Mouse (Mus musculus) hindbrain, embryonic 11.5 days (tissue): ENCODE data around the gene Taf6l. TPM values are rescaled to one million over a fixed set of nuclear protein-coding genes. Genes with fewer than 3 reads are reported as not detected.
A peak's percentile ranks its signal among the peaks of the same experiment; 100 is the strongest.

ENCODE experiments used
- ATAC-seq: fragments of 200-750 bp; cut with Nextera tagmentation; 2 replicates; pipeline ENCODE4 v1.8.0; 2017; ENCODE audit warnings: mild to moderate bottlenecking, moderate TSS enrichment, moderate library complexity; ENCODE audit not compliant: low FRiP score
- DNase-seq: peaks from one replicate; pipeline ENCODE4 v3.0.0-alpha.2; 2015; ENCODE audit warnings: low spot score
- H3K27ac ChIP-seq: fragments of 300-500 bp; sonication (generic); 2 replicates; pipeline ENCODE4 v1.5.1; 2014; ENCODE audit warnings: mild to moderate bottlenecking, low read depth, low read length
- H3K27me3 ChIP-seq: fragments of 300-500 bp; sonication (generic); 2 replicates; pipeline ENCODE4 v1.6.1; 2014; ENCODE audit warnings: mild to moderate bottlenecking, low read length, moderate library complexity, mixed read lengths; ENCODE audit not compliant: control insufficient read depth, insufficient read depth
- H3K36me3 ChIP-seq: fragments of 300-500 bp; sonication (generic); 2 replicates; pipeline ENCODE4 v1.6.1; 2014; ENCODE audit warnings: mild to moderate bottlenecking, low read length, moderate library complexity, mixed read lengths; ENCODE audit not compliant: control insufficient read depth, insufficient read depth
- H3K4me1 ChIP-seq: fragments of 300-500 bp; sonication (generic); replicated peaks from 2 replicates; pipeline ENCODE4 v1.6.1; 2014; ENCODE audit warnings: low read length, mixed read lengths; ENCODE audit not compliant: control insufficient read depth, insufficient read depth
- H3K4me2 ChIP-seq: fragments of 300-500 bp; sonication (generic); replicated peaks from 2 replicates; pipeline ENCODE4 v1.6.1; 2014; ENCODE audit warnings: mild to moderate bottlenecking, low read depth, low read length
- H3K4me3 ChIP-seq: fragments of 300-500 bp; sonication (generic); 2 replicates; pipeline ENCODE4 v1.5.1; 2014; ENCODE audit warnings: low read depth, low read length
- H3K9ac ChIP-seq: fragments of 300-500 bp; sonication (generic); 2 replicates; pipeline ENCODE4 v1.6.1; 2014; ENCODE audit warnings: low read depth, low read length
- H3K9me3 ChIP-seq: fragments of 300-500 bp; sonication (generic); 2 replicates; pipeline ENCODE4 v1.6.1; 2016; ENCODE audit warnings: low read length; ENCODE audit not compliant: control insufficient read depth
- WGBS: fragments of 180-500 bp; shearing (Covaris S2); extraction: QIAGEN DNeasy Blood & Tissue Kit; methylation state at CpG from one replicate; pipeline ENCODE4 v1.1.7; 2014; 5-methylcytosine and 5-hydroxymethylcytosine counted together
- polyA plus RNA-seq: library from polyadenylated mRNA; unstranded; fragments of >200 nt; fragmentation: Nextera tagmentation; extraction: Ambion mirVana; gene quantifications from 2 replicates; pipeline ENCODE4 v1.2.1, GENCODE M21; 2014

Gene Taf6l
- polyA plus RNA-seq, 1 experiment from 2014 or later: 15.4 TPM

GRCm38 (mm10) chr19:8774086-8774835, 12.0 kb downstream of the Taf6l start, which contains the start of gene Tmem179b:
Tmem179b (minus strand) TSS chr19:8774467.
- no peaks in the 10 kb centered on the region for H3K27me3 ChIP-seq
- H3K27ac ChIP-seq: peak within 1 kb of the TSS; percentile 98
- ATAC-seq (peak; percentile 95), DNase-seq (peak; percentile 98)
- H3K4me2 ChIP-seq: peak within 1 kb of the TSS; percentile 97
- H3K36me3 ChIP-seq: peaks cover 2% of the 10 kb centered on the region
- peaks cover 10% of the 10 kb centered on the region for H3K4me1 ChIP-seq
- H3K9ac ChIP-seq: peak within 1 kb of the TSS; percentile 91
- H3K4me3 ChIP-seq: peak within 1 kb of the TSS; percentile 73
- under 1% methylated on average over 62 of the region's 68 CpGs for WGBS
- H3K9me3 ChIP-seq: no peaks in the 10 kb centered on the region

GRCm38 (mm10) chr19:8773409-8773808, 12.8 kb downstream of the Taf6l start:
- no peaks in the 10 kb centered on the region for H3K9me3 ChIP-seq
- peak; percentile 19 for DNase-seq
- no peaks in the 10 kb centered on the region for H3K27me3 ChIP-seq
- H3K4me2 ChIP-seq: peak overlapping the region; percentile 97
- peak overlapping the region; percentile 25; the same call in 1 of the 2 replicates for H3K9ac ChIP-seq
- peak overlapping the region; percentile 73 for H3K4me3 ChIP-seq
- no peak for ATAC-seq
- H3K36me3 ChIP-seq: peaks cover 6% of the 10 kb centered on the region
- H3K4me1 ChIP-seq: peaks cover 10% of the 10 kb centered on the region
- 0 out of 2 replicates have a peak overlapping the region, but pooled peaks have one; percentile 30 for H3K27ac ChIP-seq
- whole genome bisulfite sequencing: 67% methylated on average over 6 of the region's 6 CpGs

DNA sequence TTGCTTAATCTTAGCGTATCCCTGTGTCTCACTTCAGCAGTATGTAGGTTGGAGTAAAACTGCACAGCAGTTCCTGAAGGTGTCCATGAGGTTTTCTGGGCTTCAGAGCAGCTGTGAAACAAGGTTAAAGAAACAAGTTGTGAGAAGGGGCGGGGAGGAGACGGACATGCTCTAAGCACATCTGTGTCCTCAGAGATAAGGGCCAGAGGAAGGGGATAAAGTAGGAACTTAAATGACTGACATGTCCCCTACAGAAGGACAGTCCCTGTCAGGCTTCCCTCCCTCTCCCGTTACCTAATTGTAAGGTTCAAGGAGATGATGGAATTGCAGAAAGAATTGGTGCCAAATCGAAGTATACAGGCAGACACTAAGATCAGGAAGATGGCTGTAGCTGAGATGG, 13.2 kb downstream of the Taf6l start:
- ATAC-seq: no peak
- Histone ChIP-seq H3K36me3 (peaks cover 10% of the 10 kb centered on the region), H3K4me1 (peaks cover 10% of the 10 kb centered on the region), H3K27ac (no peak overlapping the region; the same call in 1 of the 2 replicates), H3K4me2 (no peak overlapping the region), H3K4me3 (peak overlapping the region; percentile 73; the same call in 1 of the 2 replicates), H3K9ac (0 out of 2 replicates have a peak overlapping the region, but pooled peaks have one; percentile 25), H3K9me3 (no peaks in the 10 kb centered on the region), H3K27me3 (no peaks in the 10 kb centered on the region)
- no peak for DNase-seq
- WGBS: 91% methylated on average over 5 of the region's 5 CpGs

DNA sequence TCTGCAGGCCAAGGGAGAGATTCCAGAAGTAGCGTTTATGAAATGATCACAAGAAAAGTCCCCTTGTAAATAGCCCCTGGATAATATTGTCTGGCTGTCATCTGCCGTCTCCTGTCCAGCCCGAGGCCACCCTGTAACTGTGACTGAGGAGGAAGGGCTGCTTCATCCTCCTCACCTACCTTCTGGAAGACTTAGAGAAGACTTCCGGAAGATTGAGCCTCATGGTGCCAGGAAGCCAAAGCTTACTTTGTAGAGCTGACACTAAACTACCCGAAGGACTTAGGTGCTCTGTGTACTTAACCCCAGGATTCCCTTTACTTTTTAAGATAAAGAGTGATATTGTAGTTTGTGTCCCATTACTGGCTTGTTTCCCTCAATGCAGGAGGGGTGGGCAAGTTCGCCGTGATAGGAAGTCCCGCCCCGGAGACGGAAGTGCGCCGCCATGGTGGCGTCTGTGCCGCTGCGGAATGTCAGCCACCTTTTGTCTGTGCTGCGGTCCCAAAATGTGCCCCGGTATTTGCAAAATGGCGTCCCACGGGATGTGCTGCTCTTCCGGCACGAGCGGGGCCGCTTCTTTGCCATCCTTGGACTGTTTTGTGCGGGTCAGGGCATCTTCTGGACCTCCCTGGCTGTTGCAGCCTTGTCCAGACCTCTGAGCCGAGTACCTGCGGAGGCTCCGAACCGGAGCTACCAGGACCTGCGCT, 15.5 kb downstream of the Taf6l start, which contains the start of gene Tmem223:
Tmem223 (plus strand) TSS at position 430 of the 704 bp plus-strand sequence.
- H3K9me3 ChIP-seq: no peaks in the 10 kb centered on the region
- DNase-seq (peak; percentile 85), ATAC-seq (peak; percentile 42)
- no peaks in the 10 kb centered on the region for H3K27me3 ChIP-seq
- H3K9ac ChIP-seq: peak within 1 kb of the TSS; percentile 77
- H3K27ac ChIP-seq: peak within 1 kb of the TSS; percentile 70
- H3K4me2 ChIP-seq: peak within 1 kb of the TSS; percentile 62
- H3K36me3 ChIP-seq: peaks cover 21% of the 10 kb centered on the region
- peaks cover 10% of the 10 kb centered on the region for H3K4me1 ChIP-seq
- 22% methylated on average over 29 of the region's 29 CpGs for WGBS
- peak within 1 kb of the TSS; percentile 63 for H3K4me3 ChIP-seq

DNA sequence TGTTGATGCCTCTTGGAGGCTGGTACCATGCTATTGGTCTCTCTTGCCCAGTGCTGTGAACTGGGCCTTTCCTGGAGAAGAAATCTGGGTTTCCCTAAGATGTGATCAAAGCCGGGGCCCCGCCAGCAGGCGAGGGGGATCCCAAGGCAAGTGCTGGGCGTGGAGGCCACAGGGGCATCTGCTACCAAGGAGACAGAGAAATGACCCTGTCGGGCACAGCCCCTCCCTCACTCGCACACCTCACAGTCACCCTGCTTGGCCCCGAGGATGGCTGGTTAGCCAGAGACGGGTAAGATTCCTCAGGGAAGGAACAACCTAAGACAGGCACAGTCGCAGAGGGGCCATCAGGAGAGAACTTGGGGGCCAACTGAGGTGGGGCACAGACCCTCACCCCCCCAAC, 20.7 kb downstream of the Taf6l start:
- Histone ChIP-seq H3K27me3 (no peaks in the 10 kb centered on the region), H3K9me3 (no peaks in the 10 kb centered on the region), H3K9ac (no peak overlapping the region), H3K4me3 (no peak overlapping the region), H3K27ac (no peak overlapping the region), H3K36me3 (peaks cover 42% of the 10 kb centered on the region), H3K4me2 (no peak overlapping the region), H3K4me1 (no peaks in the 10 kb centered on the region)
- 95% methylated on average over 9 of the region's 9 CpGs for WGBS
- DNase-seq (no peak), ATAC-seq (no peak)

- no peak for DNase-seq
- peaks cover under 1% of the 10 kb centered on the region for H3K4me1 ChIP-seq
- H3K27ac ChIP-seq: no peak overlapping the region
- H3K27me3 ChIP-seq: no peaks in the 10 kb centered on the region
- H3K4me3 ChIP-seq: no peak overlapping the region
- no peak for ATAC-seq
- H3K36me3 ChIP-seq: peaks cover 35% of the 10 kb centered on the region
- H3K9me3 ChIP-seq: no peaks in the 10 kb centered on the region
- no peak overlapping the region for H3K9ac ChIP-seq
- 95% methylated on average over 4 of the region's 4 CpGs for WGBS
- H3K4me2 ChIP-seq: no peak overlapping the region
Observed at GRCm38 (mm10) chr19:8763276-8763675, 22.9 kb downstream of the Taf6l start.

DNA sequence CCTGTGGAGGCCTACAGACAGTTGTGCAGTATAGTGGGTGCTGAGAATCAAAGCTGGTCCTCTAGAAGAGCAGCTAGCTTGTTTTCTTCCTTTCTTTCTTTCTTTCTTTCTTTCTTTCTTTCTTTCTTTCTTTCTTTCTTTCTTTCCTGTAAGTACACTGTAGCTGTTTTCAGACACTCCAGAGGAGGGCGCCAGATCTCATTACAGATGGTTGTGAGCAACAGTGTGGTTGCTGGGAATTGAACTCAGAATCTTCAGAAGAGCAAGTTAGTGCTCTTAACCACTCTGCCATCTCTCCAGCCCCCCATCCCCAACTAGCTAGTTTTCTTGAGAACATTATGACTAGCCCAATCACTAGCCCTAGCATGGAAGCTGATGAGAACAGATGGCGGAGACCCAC, 25.5 kb downstream of the Taf6l start:
- ATAC-seq (no peak), DNase-seq (no peak)
- Histone ChIP-seq H3K27me3 (no peaks in the 10 kb centered on the region), H3K27ac (no peak overlapping the region), H3K9me3 (no peaks in the 10 kb centered on the region), H3K4me1 (peaks cover 4% of the 10 kb centered on the region), H3K36me3 (peaks cover 21% of the 10 kb centered on the region), H3K9ac (no peak overlapping the region), H3K4me2 (no peak overlapping the region), H3K4me3 (no peak overlapping the region)
- 93% methylated on average over 2 of the region's 2 CpGs for WGBS

GRCm38 (mm10) chr19:8758899-8759298, 27.3 kb downstream of the Taf6l start:
- WGBS: 93% methylated on average over 2 of the region's 2 CpGs
- DNase-seq (no peak), ATAC-seq (no peak)
- Histone ChIP-seq H3K9me3 (no peaks in the 10 kb centered on the region), H3K27me3 (no peaks in the 10 kb centered on the region), H3K4me3 (no peak overlapping the region), H3K36me3 (peaks cover 11% of the 10 kb centered on the region), H3K4me1 (peaks cover 4% of the 10 kb centered on the region), H3K9ac (no peak overlapping the region), H3K27ac (no peak overlapping the region), H3K4me2 (no peak overlapping the region)
